Mouse (Mus musculus) forebrain, embryonic 15.5 days (tissue): ENCODE data around the gene Lrrc8a. TPM values are rescaled to one million over a fixed set of nuclear protein-coding genes. Genes with fewer than 3 reads are reported as not detected.

ENCODE experiments used
- ATAC-seq: fragments of 200-750 bp; cut with Nextera tagmentation; replicated peaks from 2 replicates; pipeline ENCODE4 v1.8.0; 2017; ENCODE audit warnings: mild to moderate bottlenecking, moderate TSS enrichment, moderate library complexity
- H3K27ac ChIP-seq: fragments of 300-500 bp; sonication (generic); replicated peaks from 2 replicates; pipeline ENCODE4 v1.5.1; 2015; ENCODE audit warnings: mild to moderate bottlenecking, inconsistent platforms
- H3K27me3 ChIP-seq: fragments of 300-500 bp; sonication (generic); 2 replicates; pipeline ENCODE4 v1.6.1; 2015; ENCODE audit warnings: inconsistent platforms
- H3K36me3 ChIP-seq: fragments of 300-500 bp; sonication (generic); 2 replicates; pipeline ENCODE4 v1.6.1; 2015; ENCODE audit warnings: mild to moderate bottlenecking, inconsistent platforms
- H3K4me1 ChIP-seq: fragments of 300-500 bp; sonication (generic); 2 replicates; pipeline ENCODE4 v1.6.1; 2015; ENCODE audit warnings: inconsistent platforms
- H3K4me2 ChIP-seq: fragments of 300-500 bp; sonication (generic); replicated peaks from 2 replicates; pipeline ENCODE4 v1.6.1; 2015; ENCODE audit warnings: mild to moderate bottlenecking, inconsistent platforms
- H3K4me3 ChIP-seq: fragments of 300-500 bp; sonication (generic); 2 replicates; pipeline ENCODE4 v1.5.1; 2015; ENCODE audit warnings: mild to moderate bottlenecking, inconsistent platforms
- H3K9ac ChIP-seq: fragments of 300-500 bp; sonication (generic); replicated peaks from 2 replicates; pipeline ENCODE4 v1.6.1; 2015; ENCODE audit warnings: mild to moderate bottlenecking, inconsistent platforms
- H3K9me3 ChIP-seq: fragments of 300-500 bp; sonication (generic); 2 replicates; pipeline ENCODE4 v1.6.1; 2016; ENCODE audit warnings: inconsistent platforms
- WGBS: fragments of 180-500 bp; shearing (Covaris S2); methylation state at CpG from one replicate; pipeline ENCODE4 v1.1.7; 2015; ENCODE audit warnings: mixed read lengths; 5-methylcytosine and 5-hydroxymethylcytosine counted together
- polyA plus RNA-seq: library from polyadenylated mRNA; unstranded; fragments of >200 nt; fragmentation: Nextera tagmentation; extraction: Ambion mirVana; gene quantifications from 2 replicates; pipeline ENCODE4 v1.2.1, GENCODE M21; 2015

Gene Lrrc8a
- polyA plus RNA-seq, 1 experiment from 2014 or later, result 57.6 TPM

GRCm38 (mm10) chr2:30286192-30287026 lies 48.9 kb downstream of the Lrrc8a start, which contains the start of the genes Dolk and Nup188:
Dolk (minus strand) TSS chr2:30286334.
Nup188 (plus strand) TSS chr2:30286397.
- H3K27me3 ChIP-seq, result no peaks in the 10 kb centered on the region
- H3K36me3 ChIP-seq, result peaks cover 11% of the 10 kb centered on the region
- peak; percentile 94 for ATAC-seq
- H3K9me3 ChIP-seq, result no peaks in the 10 kb centered on the region
- peak within 1 kb of the TSS; percentile 59 for H3K27ac ChIP-seq
- H3K4me1 ChIP-seq, result peaks cover 24% of the 10 kb centered on the region
- peak within 1 kb of the TSS; percentile 74 for H3K4me2 ChIP-seq
- under 1% methylated on average over 68 of the region's 68 CpGs for WGBS
- peak within 1 kb of the TSS; percentile 95 for H3K4me3 ChIP-seq
- H3K9ac ChIP-seq, result peak within 1 kb of the TSS; percentile 95

GRCm38 (mm10) chr2:30287027-30287373 lies 49.5 kb downstream of the Lrrc8a start:
- Histone ChIP-seq H3K27ac (peak overlapping the region; percentile 59; the same call in 1 of the 2 replicates), H3K4me2 (peak overlapping the region; percentile 74), H3K9me3 (no peaks in the 10 kb centered on the region), H3K4me3 (peak overlapping the region; percentile 95), H3K36me3 (peaks cover 11% of the 10 kb centered on the region), H3K9ac (peak overlapping the region; percentile 95), H3K27me3 (no peaks in the 10 kb centered on the region), H3K4me1 (peaks cover 24% of the 10 kb centered on the region)
- WGBS, result under 1% methylated on average over 10 of the region's 10 CpGs
- no peak for ATAC-seq

GRCm38 (mm10) chr2:30299525-30299924 lies 62.0 kb downstream of the Lrrc8a start:
- Histone ChIP-seq H3K36me3 (peaks cover 73% of the 10 kb centered on the region), H3K4me1 (no peaks in the 10 kb centered on the region), H3K9ac (no peak overlapping the region), H3K4me2 (no peak overlapping the region), H3K9me3 (no peaks in the 10 kb centered on the region), H3K27me3 (no peaks in the 10 kb centered on the region), H3K4me3 (no peak overlapping the region), H3K27ac (no peak overlapping the region)
- ATAC-seq, result no peak
- 76% methylated on average over 3 of the region's 3 CpGs for WGBS

DNA sequence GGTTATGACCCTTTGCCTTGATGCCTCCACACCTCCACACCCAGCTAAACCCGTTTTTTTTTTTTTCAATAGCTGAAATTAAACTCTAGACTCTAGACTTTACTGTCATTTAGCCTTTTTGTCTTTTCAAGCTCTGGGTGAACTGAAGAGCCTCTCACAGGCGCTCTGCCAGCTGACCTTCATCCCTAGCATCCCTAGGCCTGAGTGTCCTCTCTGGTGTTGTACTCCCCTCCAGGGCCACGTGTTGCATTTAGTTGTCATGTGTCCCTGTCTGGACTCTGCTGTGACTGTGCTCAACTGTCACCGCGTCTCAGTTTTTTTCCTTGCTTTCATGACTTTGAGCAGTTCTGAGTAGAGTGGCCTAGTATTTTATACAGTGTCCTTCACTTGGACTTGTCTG lies 62.5 kb downstream of the Lrrc8a start:
- H3K9me3 ChIP-seq, result no peaks in the 10 kb centered on the region
- no peaks in the 10 kb centered on the region for H3K27me3 ChIP-seq
- H3K36me3 ChIP-seq, result peaks cover 78% of the 10 kb centered on the region
- H3K4me3 ChIP-seq, result no peak overlapping the region
- no peak for ATAC-seq
- 91% methylated on average over 5 of the region's 5 CpGs for WGBS
- H3K4me1 ChIP-seq, result no peaks in the 10 kb centered on the region
- H3K9ac ChIP-seq, result no peak overlapping the region
- no peak overlapping the region for H3K27ac ChIP-seq
- no peak overlapping the region for H3K4me2 ChIP-seq

GRCm38 (mm10) chr2:30306087-30306486 lies 68.6 kb downstream of the Lrrc8a start:
- no peak overlapping the region for H3K9ac ChIP-seq
- no peaks in the 10 kb centered on the region for H3K4me1 ChIP-seq
- ATAC-seq, result no peak
- H3K4me3 ChIP-seq, result no peak overlapping the region
- no peak overlapping the region for H3K4me2 ChIP-seq
- no peak overlapping the region for H3K27ac ChIP-seq
- no peaks in the 10 kb centered on the region for H3K27me3 ChIP-seq
- H3K36me3 ChIP-seq, result peaks cover 94% of the 10 kb centered on the region
- WGBS, result 97% methylated on average over 7 of the region's 7 CpGs
- no peaks in the 10 kb centered on the region for H3K9me3 ChIP-seq

DNA sequence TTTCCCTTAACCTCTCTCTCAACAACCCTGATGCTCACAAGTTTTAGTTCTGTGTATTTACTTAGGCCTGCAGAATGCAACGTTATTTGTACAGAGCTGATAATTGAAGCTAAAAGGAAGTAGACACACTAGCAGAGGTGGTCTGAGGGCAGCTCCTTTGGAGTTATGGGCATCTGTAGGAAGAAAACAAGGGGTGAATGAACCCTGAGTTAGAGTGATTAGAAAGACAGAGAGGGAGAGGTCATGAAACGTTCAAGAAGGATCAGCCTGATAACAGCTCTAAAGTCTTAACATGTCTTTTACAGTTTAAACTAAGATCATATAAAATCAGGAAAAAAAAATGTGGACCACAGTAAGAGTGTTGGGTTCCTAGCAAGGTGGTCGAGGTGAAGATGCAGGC lies 71.8 kb downstream of the Lrrc8a start:
- no peaks in the 10 kb centered on the region for H3K4me1 ChIP-seq
- no peak overlapping the region for H3K9ac ChIP-seq
- ATAC-seq, result no peak
- WGBS, result 91% methylated on average over 3 of the region's 3 CpGs
- H3K9me3 ChIP-seq, result no peaks in the 10 kb centered on the region
- H3K36me3 ChIP-seq, result peaks cover 94% of the 10 kb centered on the region
- H3K4me3 ChIP-seq, result no peak overlapping the region
- no peak overlapping the region for H3K27ac ChIP-seq
- H3K4me2 ChIP-seq, result no peak overlapping the region
- no peaks in the 10 kb centered on the region for H3K27me3 ChIP-seq

GRCm38 (mm10) chr2:30311481-30311880 lies 74.0 kb downstream of the Lrrc8a start:
- H3K9ac ChIP-seq, result no peak overlapping the region
- WGBS, result 88% methylated on average over 2 of the region's 2 CpGs

More at GRCm38 (mm10) chr2:30311481-30311880, 74.0 kb downstream of the Lrrc8a start:
- Histone ChIP-seq H3K27ac (no peak overlapping the region), H3K9me3 (no peaks in the 10 kb centered on the region), H3K27me3 (no peaks in the 10 kb centered on the region), H3K4me3 (no peak overlapping the region), H3K4me1 (no peaks in the 10 kb centered on the region), H3K36me3 (peaks cover 94% of the 10 kb centered on the region), H3K4me2 (no peak overlapping the region)
- no peak for ATAC-seq

Other genes starting within 250 kb of the Lrrc8a start
- gene Wdr34, start 188.8 kb upstream of the Lrrc8a start, polyA plus RNA-seq, result 70.1 and 76.2 TPM in 2 replicates
- gene Set, start 180.3 kb upstream of the Lrrc8a start, polyA plus RNA-seq, result 445 and 449 TPM in 2 replicates
- gene Pkn3, start 160.0 kb upstream of the Lrrc8a start, polyA plus RNA-seq, result 3.5 and 3.9 TPM in 2 replicates
- gene Zdhhc12, start 144.1 kb upstream of the Lrrc8a start, polyA plus RNA-seq, result 16.7 and 18.6 TPM in 2 replicates
- gene Zer1, start 113.1 kb upstream of the Lrrc8a start, polyA plus RNA-seq, result 14.5 and 15.0 TPM in 2 replicates
- 9.7 and 10.9 TPM in 2 replicates for gene Tbc1d13, start 104.0 kb upstream of the Lrrc8a start, polyA plus RNA-seq
- gene Endog, start 66.2 kb upstream of the Lrrc8a start, polyA plus RNA-seq, result 13.6 and 14.7 TPM in 2 replicates
- gene Spout1, start 59.3 kb upstream of the Lrrc8a start, polyA plus RNA-seq, result 62.4 and 63.3 TPM in 2 replicates
- gene Kyat1, start 31.9 kb upstream of the Lrrc8a start, polyA plus RNA-seq, result 14.3 and 15.7 TPM in 2 replicates
- gene Gm28035, start 2.9 kb downstream of the Lrrc8a start, polyA plus RNA-seq, result 0.64 and 0.70 TPM in 2 replicates
- gene Phyhd1, start 28.5 kb downstream of the Lrrc8a start, polyA plus RNA-seq, result 7.9 and 8.5 TPM in 2 replicates
- not detected in 2 replicates for gene Gm28038, start 43.3 kb downstream of the Lrrc8a start, polyA plus RNA-seq
- gene Dolk, start 48.6 kb downstream of the Lrrc8a start, polyA plus RNA-seq, result 31.4 and 34.1 TPM in 2 replicates
- gene Nup188, start 48.7 kb downstream of the Lrrc8a start, polyA plus RNA-seq, result 22.0 and 23.5 TPM in 2 replicates
- 160 and 165 TPM in 2 replicates for gene Sh3glb2, start 121.6 kb downstream of the Lrrc8a start, polyA plus RNA-seq
- gene Miga2, start 126.5 kb downstream of the Lrrc8a start, polyA plus RNA-seq, result 27.2 and 27.6 TPM in 2 replicates
- 60.0 and 60.3 TPM in 2 replicates for gene Dolpp1, start 154.5 kb downstream of the Lrrc8a start, polyA plus RNA-seq
- gene Crat, start 178.1 kb downstream of the Lrrc8a start, polyA plus RNA-seq, result 20.5 and 22.6 TPM in 2 replicates
- 146 and 152 TPM in 2 replicates for gene Ptpa, start 178.3 kb downstream of the Lrrc8a start, polyA plus RNA-seq
- 2.0 and 2.5 TPM in 2 replicates for gene Ier5l, start 236.5 kb downstream of the Lrrc8a start, polyA plus RNA-seq